Mouse (Mus musculus) myocyte (in vitro differentiated cells): Measurements from ENCODE around the gene Focad.

Experiments
- CEBPB ChIP-seq: IDR thresholded peaks from 2 replicates; pipeline ENCODE4 v1.6.1; 2011; ENCODE audit warnings: mild to moderate bottlenecking, moderate library complexity; ENCODE audit not compliant: poor library complexity, insufficient read depth, severe bottlenecking
- E2F4 ChIP-seq: IDR thresholded peaks from one replicate; pipeline ENCODE4 v1.6.1; 2011; ENCODE audit warnings: mild to moderate bottlenecking, control low read depth, moderate library complexity; ENCODE audit not compliant: insufficient read depth
- MAX ChIP-seq: IDR thresholded peaks from one replicate; pipeline ENCODE4 v1.6.1; 2011; ENCODE audit warnings: low read depth, mild to moderate bottlenecking, control low read depth
- MYOD1 ChIP-seq, 3 experiments: IDR thresholded peaks; one replicate each; pipeline ENCODE4 v1.6.1; 2011; ENCODE audit warnings: control low read depth in 2 of 3, low read depth in 2 of 3, mild to moderate bottlenecking in 2 of 3, moderate library complexity in 1 of 3; ENCODE audit not compliant: insufficient read length in 2 of 3, control insufficient read depth in 1 of 3
- POLR2A ChIP-seq: IDR thresholded peaks from one replicate; pipeline ENCODE4 v1.6.1; 2011; ENCODE audit warnings: low read depth, mild to moderate bottlenecking, control low read depth, moderate library complexity; ENCODE audit not compliant: insufficient read length
- POLR2AphosphoS2 ChIP-seq: IDR thresholded peaks from one replicate; pipeline ENCODE4 v1.6.1; 2011; ENCODE audit warnings: low read depth, control low read depth; ENCODE audit not compliant: insufficient read length
- REST ChIP-seq: IDR thresholded peaks from one replicate; pipeline ENCODE4 v1.6.1; 2011; ENCODE audit warnings: mild to moderate bottlenecking, control low read depth, moderate library complexity; ENCODE audit not compliant: insufficient read depth, insufficient read length
- TCF12 ChIP-seq: IDR thresholded peaks from one replicate; pipeline ENCODE4 v1.6.1; 2011; ENCODE audit warnings: mild to moderate bottlenecking, control low read depth; ENCODE audit not compliant: poor library complexity, insufficient read depth, severe bottlenecking
- USF1 ChIP-seq: IDR thresholded peaks from one replicate; pipeline ENCODE4 v1.6.1; 2011; ENCODE audit warnings: low read depth, mild to moderate bottlenecking, control low read depth, moderate library complexity

- TF ChIP-seq POLR2AphosphoS2, result no peak
- no peak for TF ChIP-seq E2F4
- TF ChIP-seq MYOD1 (IDR thresholded peaks at IDR 0.05; ENCODE audit: control insufficient read depth in 1 of 3, insufficient read length in 2 of 3, low read depth in 2 of 3), result no peak
- no peak for TF ChIP-seq MAX
- no peak for TF ChIP-seq POLR2A
- TF ChIP-seq CEBPB, result no peak
- TF ChIP-seq USF1, result no peak
- TF ChIP-seq TCF12, result no peak
- no peak for TF ChIP-seq REST
Observed at GRCm38 (mm10) chr4:88278524-88278923, 184.1 kb downstream of the Focad start.
